Mouse (Mus musculus): ENCODE measurements around the gene Kcnj4.

Gene Kcnj4

DNA sequence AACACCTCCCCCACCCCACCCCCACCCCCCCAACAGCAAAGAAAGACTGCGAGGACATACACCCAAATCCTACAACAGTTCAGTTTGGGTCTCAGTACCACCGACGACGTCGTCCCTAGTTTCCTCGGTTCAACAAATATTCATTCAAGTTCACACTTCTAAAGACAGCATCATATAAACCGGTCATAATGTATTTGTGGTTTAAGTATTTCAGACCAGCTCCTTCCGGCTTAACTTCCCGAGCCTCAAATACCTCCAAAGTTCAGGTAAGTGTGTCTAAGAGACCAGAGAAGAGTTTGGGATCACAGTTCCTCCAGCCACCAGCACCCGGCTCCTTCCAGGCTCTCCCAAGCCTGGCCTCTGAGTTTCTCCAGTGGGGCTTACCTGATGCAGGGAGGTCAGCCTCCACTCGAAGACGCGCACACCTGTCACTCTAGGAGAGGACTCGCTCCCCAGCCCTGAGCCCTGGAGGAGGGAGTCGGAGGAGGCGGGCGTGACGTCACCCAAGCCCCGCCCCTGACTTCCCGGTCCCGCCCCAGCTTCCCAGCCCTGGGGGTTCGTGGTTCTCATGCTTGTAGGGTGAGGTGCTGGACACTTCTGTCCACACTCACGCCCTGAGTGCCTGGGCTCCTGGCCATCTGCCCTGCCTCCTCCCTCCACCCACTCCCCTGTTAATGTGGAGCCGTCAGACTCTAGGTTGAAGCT is 49.8 kb downstream of the Kcnj4 start, which contains the start of gene Csnk1e:
Gene Csnk1e, minus strand, starts transcription at position 461 of the 705 bp plus-strand sequence.
- no peak for DNase-seq (ENCODE audit: low spot score in 2 of 2)

- DNase-seq (ENCODE audit: low spot score in 2 of 2) = no peak
Measured at GRCm38 (mm10) chr15:79453831-79454230, 51.2 kb downstream of the Kcnj4 start.

DNA sequence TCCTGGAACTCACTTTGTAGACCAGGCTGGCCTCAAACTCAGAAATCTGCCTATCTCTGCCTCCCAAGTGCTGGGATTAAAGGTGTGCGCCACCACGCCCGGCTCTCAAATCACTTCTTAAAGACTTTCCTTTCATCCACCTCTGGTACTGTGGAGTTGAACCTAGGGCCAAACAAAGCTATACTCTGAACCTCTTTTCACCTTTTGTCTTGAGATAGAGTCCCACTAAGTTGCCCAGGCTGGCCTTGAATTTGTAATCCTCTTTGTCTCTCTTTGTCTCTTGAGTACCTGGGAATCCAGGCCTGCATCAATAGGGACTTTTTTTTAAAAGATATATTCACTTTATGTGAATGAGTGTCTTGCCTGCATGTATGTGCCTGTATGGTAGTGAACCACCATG is 57.0 kb downstream of the Kcnj4 start:
- DNase-seq (ENCODE audit: low spot score in 2 of 2) = no peak

- DNase-seq (ENCODE audit: low spot score in 2 of 2) = no peak
Measured at GRCm38 (mm10) chr15:79445786-79446654, 59.0 kb downstream of the Kcnj4 start.

DNA sequence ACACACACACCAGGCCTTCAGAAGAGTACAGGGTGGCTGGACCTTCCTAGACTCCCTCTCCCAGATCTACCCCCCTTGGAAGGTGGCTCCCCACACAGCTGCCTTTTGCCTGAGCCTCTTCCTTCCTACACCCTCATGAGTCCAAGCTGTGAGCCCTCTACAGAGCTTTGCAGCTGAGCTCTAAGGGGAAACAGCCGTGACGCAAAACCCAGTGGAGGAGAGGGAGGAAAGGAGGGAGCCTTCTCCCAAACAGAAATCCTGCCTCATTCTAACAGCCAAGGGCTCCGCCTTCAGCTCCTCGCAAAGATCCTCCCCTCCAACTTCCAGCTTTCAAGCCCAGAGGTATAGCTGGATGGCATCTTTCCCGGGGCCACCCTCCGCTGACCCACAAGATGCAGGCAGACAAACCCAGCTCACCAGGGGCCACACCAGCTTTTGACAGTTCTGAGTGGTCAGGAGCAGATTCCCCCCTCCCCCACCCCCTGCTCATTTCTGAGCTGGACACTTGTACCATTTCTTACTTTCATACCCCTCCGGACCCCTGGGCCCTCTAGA is 61.1 kb downstream of the Kcnj4 start:
- DNase-seq (ENCODE audit: low spot score in 2 of 2) = no peak

- DNase-seq (ENCODE audit: low spot score in 2 of 2) = no peak
Measured at GRCm38 (mm10) chr15:79442961-79443518, 62.0 kb downstream of the Kcnj4 start.

- no peak for DNase-seq (ENCODE audit: low spot score in 2 of 2)
Measured at GRCm38 (mm10) chr15:79442257-79442611, 62.8 kb downstream of the Kcnj4 start.

- peak; percentile 57 to 76 for DNase-seq (ENCODE audit: low spot score in 2 of 2)
Measured at GRCm38 (mm10) chr15:79441331-79442256, 63.4 kb downstream of the Kcnj4 start.

DNA sequence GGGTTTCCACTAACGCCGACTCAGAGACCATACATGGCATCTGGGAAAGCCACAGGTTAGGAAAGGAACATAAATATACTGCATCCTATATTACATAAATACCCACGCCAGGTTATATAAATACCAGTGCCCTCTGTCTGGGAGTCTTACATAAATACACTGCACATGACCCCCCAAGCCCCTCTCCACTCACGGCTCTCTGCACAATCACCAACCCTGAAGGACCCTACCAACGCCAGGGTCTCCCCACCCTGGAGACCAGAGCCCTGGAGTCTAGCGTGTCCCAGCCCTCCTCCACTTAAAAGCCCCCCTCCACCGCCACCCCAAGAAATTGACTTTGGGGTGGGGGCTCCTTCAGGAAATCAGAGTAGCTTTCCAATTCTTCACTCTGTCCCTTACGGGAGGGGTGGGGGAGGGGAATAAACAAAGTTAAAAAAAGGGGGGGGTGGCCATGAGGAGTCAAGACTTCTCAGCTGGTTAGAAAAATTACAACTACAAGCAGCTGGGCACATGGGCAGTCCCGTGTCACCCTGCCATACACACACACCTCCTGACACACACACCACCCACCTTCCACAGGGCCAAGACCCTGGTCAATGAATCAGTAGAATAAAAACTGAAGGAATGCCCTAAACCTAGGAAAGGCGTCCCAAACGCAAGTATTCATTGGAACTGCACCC is 64.2 kb downstream of the Kcnj4 start:
- DNase-seq (ENCODE audit: low spot score in 2 of 2) = no peak

- peak in 1 of 2 experiments; percentile 55 for DNase-seq (ENCODE audit: low spot score in 2 of 2)
Measured at GRCm38 (mm10) chr15:79440223-79440622, 64.8 kb downstream of the Kcnj4 start.

DNA sequence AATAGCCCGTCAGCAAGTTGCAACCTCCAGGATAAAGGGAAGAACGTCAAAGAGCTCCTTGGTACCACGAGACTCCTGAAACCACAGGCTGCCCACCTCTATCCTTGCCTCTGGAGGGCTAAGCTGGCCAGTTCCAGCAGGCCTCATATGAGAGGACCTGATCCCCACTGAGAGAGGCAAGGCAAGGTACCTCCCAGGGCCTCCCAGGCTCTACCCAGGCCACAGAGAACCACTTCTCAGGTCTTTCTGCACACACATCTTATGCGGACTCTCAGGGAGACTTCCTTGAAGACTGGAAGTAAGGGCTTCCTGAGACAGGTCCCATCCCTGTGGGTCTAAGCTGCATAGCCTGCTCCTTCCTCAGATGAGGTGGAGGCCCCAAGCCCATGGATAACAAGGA is 65.7 kb downstream of the Kcnj4 start:
- no peak for DNase-seq (ENCODE audit: low spot score in 2 of 2)

- DNase-seq (ENCODE audit: low spot score in 2 of 2) = no peak
Measured at GRCm38 (mm10) chr15:79438816-79439215, 66.2 kb downstream of the Kcnj4 start.

- DNase-seq (ENCODE audit: low spot score in 2 of 2) = no peak
Measured at GRCm38 (mm10) chr15:79438209-79438810, 66.7 kb downstream of the Kcnj4 start.

- DNase-seq (ENCODE audit: low spot score in 2 of 2) = no peak
Measured at GRCm38 (mm10) chr15:79437541-79438208, 67.4 kb downstream of the Kcnj4 start.

GRCm38 (mm10) chr15:79436481-79436921 is 68.5 kb downstream of the Kcnj4 start:
- DNase-seq (ENCODE audit: low spot score in 2 of 2) = no peak

DNA sequence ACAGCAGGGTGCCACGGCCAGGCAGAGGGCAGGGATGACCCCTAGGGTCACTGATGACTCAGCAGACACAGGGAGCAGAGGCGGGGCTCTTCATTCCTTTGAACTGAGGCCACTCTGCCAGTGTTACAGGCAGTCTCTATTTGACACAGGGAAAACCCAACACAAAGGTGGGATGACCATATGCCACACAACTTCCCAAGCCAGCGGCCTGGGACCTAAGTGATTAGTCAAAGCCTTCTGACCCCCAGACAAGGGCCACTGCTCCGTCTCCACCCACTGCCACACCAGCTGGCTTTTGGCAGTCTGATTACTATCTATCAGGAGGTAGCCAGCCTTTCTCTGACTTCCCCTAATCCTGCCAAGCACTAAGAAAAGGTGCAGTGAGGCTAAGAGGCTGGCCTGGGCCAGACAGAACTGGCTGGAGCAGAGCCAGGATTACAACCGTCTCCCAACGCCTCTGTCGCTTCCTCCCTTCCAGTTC is 69.8 kb downstream of the Kcnj4 start:
- no peak for DNase-seq (ENCODE audit: low spot score in 2 of 2)
